Mouse (Mus musculus) ES-Bruce4 (cell line): ENCODE data around the gene Rpl5.

Experiments used
- CTCF ChIP-seq: IDR thresholded peaks from one replicate; pipeline ENCODE4 v1.8.1; 2011; ENCODE audit warnings: low read depth, low read length
- EP300 ChIP-seq: IDR thresholded peaks from 2 replicates; pipeline ENCODE4 v1.6.1; 2011; ENCODE audit warnings: low read depth, low read length; ENCODE audit not compliant: insufficient read depth
- POLR2A ChIP-seq: IDR thresholded peaks from one replicate; pipeline ENCODE4 v1.8.1; 2011; ENCODE audit warnings: low read length; ENCODE audit not compliant: insufficient read depth

DNA sequence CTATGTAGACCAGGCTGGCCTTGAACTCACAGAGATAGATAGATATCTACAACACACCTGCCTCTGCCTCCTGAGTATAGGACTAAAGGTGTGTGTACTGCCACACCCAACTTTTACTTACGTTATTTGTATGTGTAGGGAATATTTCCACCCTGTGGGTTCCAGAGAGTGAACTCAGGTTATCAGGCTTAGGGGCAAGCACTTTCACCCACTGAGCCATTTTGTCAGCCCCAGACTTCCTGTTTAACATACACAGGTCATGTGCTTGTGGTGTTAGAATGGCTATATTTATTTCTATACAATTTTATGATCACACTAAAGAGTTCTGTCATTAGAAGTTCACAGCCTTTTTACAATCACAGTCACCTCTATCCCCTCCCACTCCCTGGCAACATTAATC is 42.6 kb downstream of the Rpl5 start:
- TF ChIP-seq CTCF: no peak
- no peak for TF ChIP-seq EP300
- TF ChIP-seq POLR2A: no peak
